Mouse (Mus musculus) bone marrow macrophage, adult 2 months (primary cell): Measurements from ENCODE around the gene Crebrf.

Experiments
- CTCF ChIP-seq: IDR thresholded peaks from 2 replicates; pipeline ENCODE4 v1.5.1; 2012; ENCODE audit warnings: low read depth, mild to moderate bottlenecking, low read length, moderate library complexity
- POLR2A ChIP-seq: IDR thresholded peaks from 2 replicates; pipeline ENCODE4 v1.6.1; 2012; ENCODE audit warnings: mild to moderate bottlenecking, low read depth, low read length, borderline replicate concordance

DNA sequence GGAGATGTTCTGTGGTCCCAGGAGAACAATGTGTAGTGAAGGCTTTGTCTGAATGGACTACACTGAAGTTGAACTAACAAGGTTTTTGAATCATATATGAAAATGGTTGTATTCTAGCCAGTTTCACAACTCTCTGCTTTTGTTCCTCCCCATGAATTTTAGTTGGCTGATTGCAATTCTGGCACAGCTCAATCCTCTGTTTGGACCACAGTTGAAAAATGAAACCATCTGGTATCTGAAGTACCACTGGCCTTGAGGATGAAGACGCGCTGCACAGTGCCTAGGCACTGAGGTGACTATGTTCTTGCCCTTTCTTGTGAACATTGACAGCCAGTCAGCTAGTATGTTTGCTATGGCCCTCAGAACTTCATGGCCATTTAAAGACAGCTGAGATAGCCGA, 20.3 kb upstream of the Crebrf start:
- TF ChIP-seq CTCF, result no peak
- TF ChIP-seq POLR2A, result no peak
